Mouse (Mus musculus): ENCODE measurements at regions not wholly inside any gene's neighbourhood (a gene's known extent, or its start where the extent isn't known, plus 50 kb on each side); places are given as distances from the start of the nearest gene placed in this dataset.

- ATAC-seq (ENCODE audit: insufficient number of reproducible peaks, low FRiP score, low TSS enrichment, low read depth): no peak
- no peak overlapping the region for H3K9ac ChIP-seq
- no peak overlapping the region for H3K4me2 ChIP-seq
- no peaks in the 10 kb centered on the region for H3K9me3 ChIP-seq
- no peak overlapping the region for H3K27ac ChIP-seq
- WGBS: 91% methylated on average over 5 of the region's 5 CpGs
- H3K4me1 ChIP-seq: no peaks in the 10 kb centered on the region
- no peak overlapping the region for H3K4me3 ChIP-seq
- H3K36me3 ChIP-seq: no peaks in the 10 kb centered on the region
- H3K27me3 ChIP-seq: no peaks in the 10 kb centered on the region
Observed at GRCm38 (mm10) chr2:169445877-169446276, 141.7 kb downstream of the Gm11011 start.

DNA sequence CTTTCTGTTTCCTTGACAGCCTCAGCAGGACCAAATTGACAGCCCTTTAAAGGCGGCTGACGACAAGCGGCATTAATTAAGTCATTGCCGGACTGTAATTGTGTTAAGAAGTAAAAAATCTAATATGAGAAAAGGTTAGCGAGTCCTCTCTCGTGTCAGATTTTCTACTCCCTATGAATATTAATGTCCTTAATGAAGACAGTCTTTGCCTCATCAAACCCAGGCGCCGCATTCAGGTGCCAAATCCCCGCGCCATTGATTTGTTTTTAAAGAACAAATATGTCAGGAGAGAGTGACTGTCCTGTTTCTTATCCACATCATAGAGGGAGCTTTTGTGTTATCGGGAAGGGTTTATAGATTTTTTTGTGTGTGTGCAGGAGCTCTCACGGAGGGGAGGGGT is 142.2 kb downstream of the Gm11011 start:
- H3K9ac ChIP-seq: no peak overlapping the region
- 83% methylated on average over 12 of the region's 12 CpGs for WGBS

GRCm38 (mm10) chr2:169443271-169443670 is 144.3 kb downstream of the Gm11011 start:
- H3K9ac ChIP-seq: no peak overlapping the region
- H3K4me1 ChIP-seq: no peaks in the 10 kb centered on the region
- H3K36me3 ChIP-seq: no peaks in the 10 kb centered on the region
- no peaks in the 10 kb centered on the region for H3K9me3 ChIP-seq
- H3K27ac ChIP-seq: no peak overlapping the region
- no peak overlapping the region for H3K4me3 ChIP-seq
- ATAC-seq (ENCODE audit: insufficient number of reproducible peaks, low FRiP score, low TSS enrichment, low read depth): no peak
- H3K4me2 ChIP-seq: no peak overlapping the region
- WGBS: 71% methylated on average over 8 of the region's 8 CpGs
- H3K27me3 ChIP-seq: no peaks in the 10 kb centered on the region

More for the DNA sequence above, 142.2 kb downstream of the Gm11011 start:
- H3K4me2 ChIP-seq: no peak overlapping the region
- H3K4me3 ChIP-seq: no peak overlapping the region
- H3K4me1 ChIP-seq: no peaks in the 10 kb centered on the region
- no peaks in the 10 kb centered on the region for H3K9me3 ChIP-seq
- no peak overlapping the region for H3K27ac ChIP-seq
- no peaks in the 10 kb centered on the region for H3K36me3 ChIP-seq
- no peak for ATAC-seq (ENCODE audit: insufficient number of reproducible peaks, low FRiP score, low TSS enrichment, low read depth)
- H3K27me3 ChIP-seq: no peaks in the 10 kb centered on the region

DNA sequence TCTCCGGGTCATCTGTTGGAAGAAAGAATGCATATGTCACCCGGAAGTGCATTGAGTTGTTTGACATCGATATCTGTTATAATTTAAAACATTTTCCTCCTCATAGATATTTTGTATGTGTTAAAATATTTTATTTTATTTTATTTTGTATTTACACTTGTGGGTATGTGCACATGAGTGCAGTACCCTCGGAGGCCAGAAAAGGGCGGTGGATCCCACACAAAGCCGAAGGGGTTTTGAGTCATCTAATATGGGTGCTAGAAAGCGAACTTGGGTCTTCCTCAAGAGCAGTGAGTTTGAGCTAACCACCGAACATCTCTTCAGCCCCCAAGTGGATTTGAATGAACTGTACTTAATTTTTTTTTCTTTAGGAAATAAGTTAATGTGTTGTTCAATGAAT is 156.0 kb downstream of the Gm11011 start:
- Histone ChIP-seq H3K4me3 (no peak overlapping the region), H3K27me3 (no peaks in the 10 kb centered on the region), H3K36me3 (no peaks in the 10 kb centered on the region), H3K4me2 (no peak overlapping the region), H3K9ac (no peak overlapping the region), H3K9me3 (no peaks in the 10 kb centered on the region), H3K27ac (no peak overlapping the region), H3K4me1 (no peaks in the 10 kb centered on the region)
- WGBS: 96% methylated on average over 8 of the region's 8 CpGs
- no peak for ATAC-seq (ENCODE audit: insufficient number of reproducible peaks, low FRiP score, low TSS enrichment, low read depth)

- H3K9me3 ChIP-seq: no peaks in the 10 kb centered on the region
- no peak for ATAC-seq (ENCODE audit: insufficient number of reproducible peaks, low FRiP score, low TSS enrichment, low read depth)
- no peak overlapping the region for H3K9ac ChIP-seq
- H3K27ac ChIP-seq: no peak overlapping the region
- 73% methylated on average over 7 of the region's 7 CpGs for WGBS
- H3K4me3 ChIP-seq: no peak overlapping the region
- no peaks in the 10 kb centered on the region for H3K4me1 ChIP-seq
- no peaks in the 10 kb centered on the region for H3K27me3 ChIP-seq
- no peak overlapping the region for H3K4me2 ChIP-seq
- no peaks in the 10 kb centered on the region for H3K36me3 ChIP-seq
Observed at GRCm38 (mm10) chr2:169429411-169429810, 158.1 kb downstream of the Gm11011 start.

DNA sequence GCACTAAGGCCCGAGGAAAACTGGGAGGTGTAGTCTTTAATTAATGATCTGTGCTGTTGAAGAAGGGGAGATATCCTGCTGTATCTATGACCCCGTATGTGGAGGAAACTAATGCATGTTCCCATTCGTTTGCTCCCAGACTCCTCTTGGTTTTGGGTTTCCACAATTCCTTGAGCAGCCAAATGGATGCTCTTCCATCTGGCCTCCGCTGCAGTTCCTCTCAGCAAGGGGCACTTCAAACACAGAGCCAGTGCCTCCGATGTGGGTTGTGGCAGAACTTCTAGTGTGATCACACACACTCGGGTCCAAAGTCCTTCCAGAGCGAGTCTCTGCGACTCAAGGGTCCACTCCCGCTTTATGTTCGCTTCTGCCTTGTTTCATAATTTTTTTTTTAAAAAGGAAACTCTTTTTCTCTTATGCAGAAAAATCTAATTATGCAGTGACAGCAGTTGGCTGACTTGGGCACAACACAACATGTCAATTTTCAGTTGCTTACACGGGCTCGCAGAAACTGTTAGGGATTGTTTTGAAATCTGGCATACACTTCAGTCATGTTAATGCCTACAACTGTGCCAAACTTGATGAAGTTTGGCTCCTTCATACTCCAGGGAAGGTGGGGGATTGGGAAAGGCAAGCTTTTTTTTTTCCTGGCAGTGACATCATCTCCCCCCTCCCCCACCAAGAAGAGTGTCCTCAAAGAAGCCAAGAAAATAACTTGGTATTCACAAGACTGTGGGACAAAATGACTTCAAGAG is 163.2 kb downstream of the Gm11011 start:
- 64% methylated on average over 12 of the region's 12 CpGs for whole genome bisulfite sequencing
- Histone ChIP-seq H3K27me3 (no peaks in the 10 kb centered on the region), H3K9ac (no peak overlapping the region), H3K4me2 (no peak overlapping the region), H3K27ac (no peak overlapping the region), H3K36me3 (no peaks in the 10 kb centered on the region), H3K4me3 (no peak overlapping the region), H3K9me3 (no peaks in the 10 kb centered on the region), H3K4me1 (no peaks in the 10 kb centered on the region)
- no peak for ATAC-seq (ENCODE audit: insufficient number of reproducible peaks, low FRiP score, low TSS enrichment, low read depth)

- no peak for ATAC-seq (ENCODE audit: insufficient number of reproducible peaks, low FRiP score, low TSS enrichment, low read depth)
- no peak overlapping the region for H3K4me3 ChIP-seq
- 0 out of 2 replicates have a peak, but pooled peaks cover 3% of the 10 kb centered on the region for H3K27me3 ChIP-seq
- no peak overlapping the region for H3K4me2 ChIP-seq
- no peaks in the 10 kb centered on the region for H3K4me1 ChIP-seq
- no peaks in the 10 kb centered on the region for H3K36me3 ChIP-seq
- WGBS: 40% methylated on average over 6 of the region's 6 CpGs
- no peaks in the 10 kb centered on the region for H3K9me3 ChIP-seq
- H3K9ac ChIP-seq: no peak overlapping the region
- H3K27ac ChIP-seq: no peak overlapping the region
Observed at GRCm38 (mm10) chr2:169412361-169412760, 175.2 kb downstream of the Gm11011 start.

- Histone ChIP-seq H3K4me1 (no peaks in the 10 kb centered on the region), H3K36me3 (no peaks in the 10 kb centered on the region), H3K4me3 (no peak overlapping the region), H3K27ac (no peak overlapping the region), H3K9ac (no peak overlapping the region), H3K27me3 (0 out of 2 replicates have a peak, but pooled peaks cover 3% of the 10 kb centered on the region), H3K9me3 (no peaks in the 10 kb centered on the region), H3K4me2 (no peak overlapping the region)
- WGBS: 46% methylated on average over 3 of the region's 3 CpGs
- ATAC-seq (ENCODE audit: insufficient number of reproducible peaks, low FRiP score, low TSS enrichment, low read depth): no peak
Observed at GRCm38 (mm10) chr2:169410080-169410479, 177.5 kb downstream of the Gm11011 start.

DNA sequence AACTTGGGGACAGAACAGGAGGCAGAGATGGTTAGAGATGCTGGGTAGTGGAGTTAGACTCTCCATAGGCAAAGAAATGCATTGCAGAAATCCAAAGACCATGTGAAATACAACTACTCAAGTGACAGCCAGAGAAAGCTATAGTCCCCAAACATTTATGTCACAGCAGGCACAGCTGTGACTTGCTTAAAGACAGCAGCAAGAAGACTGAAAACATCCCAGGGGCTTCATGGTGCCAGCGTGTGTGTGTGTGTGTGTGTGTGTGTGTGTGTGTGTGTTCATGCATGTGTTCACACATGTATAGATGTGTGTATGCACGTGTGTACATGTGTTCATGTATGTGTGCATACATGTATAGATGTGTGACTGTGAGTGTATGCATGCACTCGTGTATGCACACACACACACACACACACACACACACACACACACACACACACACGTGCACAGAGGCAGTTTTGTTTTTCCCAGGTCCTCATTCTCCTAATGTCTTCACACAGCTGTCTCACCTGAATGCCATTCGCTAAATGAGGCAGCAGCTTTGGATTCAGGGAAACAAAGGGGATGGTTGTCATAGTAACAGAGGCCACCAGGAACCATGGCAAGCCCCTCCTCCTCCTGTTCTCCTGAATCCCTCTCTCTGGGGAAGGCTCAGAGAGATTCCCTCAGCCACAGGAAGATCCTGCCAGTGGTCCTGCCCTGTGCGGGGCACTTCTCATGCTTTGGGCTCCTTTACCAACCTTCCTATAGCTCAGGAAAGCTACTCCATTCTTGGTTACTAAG is 182.4 kb downstream of the Gm11011 start:
- Histone ChIP-seq H3K36me3 (no peaks in the 10 kb centered on the region), H3K4me1 (no peaks in the 10 kb centered on the region), H3K9me3 (no peaks in the 10 kb centered on the region), H3K27me3 (0 out of 2 replicates have a peak, but pooled peaks cover 2% of the 10 kb centered on the region), H3K4me2 (no peak overlapping the region), H3K9ac (no peak overlapping the region), H3K4me3 (no peak overlapping the region), H3K27ac (no peak overlapping the region)
- WGBS: 40% methylated on average over 6 of the region's 6 CpGs
- ATAC-seq (ENCODE audit: insufficient number of reproducible peaks, low FRiP score, low TSS enrichment, low read depth): no peak

- H3K9ac ChIP-seq: no peak overlapping the region
- peaks cover 5% of the 10 kb centered on the region; the same call in 1 of the 2 replicates for H3K4me1 ChIP-seq
- H3K9me3 ChIP-seq: no peaks in the 10 kb centered on the region
- no peak for ATAC-seq (ENCODE audit: insufficient number of reproducible peaks, low FRiP score, low TSS enrichment, low read depth)
- no peaks in the 10 kb centered on the region for H3K36me3 ChIP-seq
- H3K4me2 ChIP-seq: no peak overlapping the region
- H3K27me3 ChIP-seq: no peaks in the 10 kb centered on the region
- no peak overlapping the region for H3K4me3 ChIP-seq
- WGBS: 20% methylated on average over 6 of the region's 6 CpGs
- no peak overlapping the region for H3K27ac ChIP-seq
Observed at GRCm38 (mm10) chr2:169397758-169398157, 189.8 kb downstream of the Gm11011 start.

- no peak overlapping the region for H3K4me2 ChIP-seq
- no peak overlapping the region for H3K9ac ChIP-seq
- no peaks in the 10 kb centered on the region for H3K27me3 ChIP-seq
- no peak overlapping the region for H3K4me3 ChIP-seq
- WGBS: 47% methylated on average over 4 of the region's 4 CpGs
- no peaks in the 10 kb centered on the region for H3K9me3 ChIP-seq
- no peak for ATAC-seq (ENCODE audit: insufficient number of reproducible peaks, low FRiP score, low TSS enrichment, low read depth)
- no peaks in the 10 kb centered on the region for H3K36me3 ChIP-seq
- peaks cover 5% of the 10 kb centered on the region; the same call in 1 of the 2 replicates for H3K4me1 ChIP-seq
- no peak overlapping the region for H3K27ac ChIP-seq
Observed at GRCm38 (mm10) chr2:169397013-169397412, 190.5 kb downstream of the Gm11011 start.

DNA sequence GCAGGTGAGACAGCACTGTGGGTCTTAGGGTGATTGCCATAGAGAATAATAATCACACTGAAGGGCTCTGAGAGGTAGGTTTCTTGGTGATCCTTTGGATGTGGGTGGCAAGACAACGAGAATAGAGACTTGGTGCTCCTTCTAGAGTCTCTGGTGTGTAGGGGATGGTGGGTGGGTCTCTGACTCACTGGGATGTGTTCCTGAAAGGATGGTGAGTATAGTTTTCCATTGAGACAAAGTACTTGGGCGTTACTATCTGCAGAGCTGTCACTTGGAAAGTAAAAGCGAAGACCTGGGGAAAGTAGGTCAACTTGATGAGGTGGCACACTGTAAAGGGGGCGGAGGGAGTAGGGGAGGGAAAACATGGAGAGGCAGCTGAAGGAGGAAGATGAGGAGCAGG is 191.3 kb downstream of the Gm11011 start:
- Histone ChIP-seq H3K36me3 (no peaks in the 10 kb centered on the region), H3K4me3 (no peak overlapping the region), H3K27ac (no peak overlapping the region), H3K27me3 (no peaks in the 10 kb centered on the region), H3K9ac (no peak overlapping the region), H3K4me2 (no peak overlapping the region), H3K4me1 (peaks cover 5% of the 10 kb centered on the region; the same call in 1 of the 2 replicates), H3K9me3 (no peaks in the 10 kb centered on the region)
- 88% methylated on average over 4 of the region's 4 CpGs for WGBS
- ATAC-seq (ENCODE audit: insufficient number of reproducible peaks, low FRiP score, low TSS enrichment, low read depth): no peak

All from limb, embryonic 15.5 days (tissue).